Mouse (Mus musculus) kidney, adult 2 months (tissue): ENCODE measurements around the gene Ggt5.

ENCODE experiments used
- CTCF ChIP-seq: fragments of 200-500 bp; conservative IDR thresholded peaks from 2 replicates; pipeline ENCODE4 v1.5.1; 2011; ENCODE audit warnings: low read depth, mild to moderate bottlenecking, control low read depth, low read length, moderate library complexity, mixed read lengths; ENCODE audit not compliant: insufficient read depth, insufficient read length
- POLR2A ChIP-seq: fragments of 200-500 bp; IDR thresholded peaks from one replicate; pipeline ENCODE4 v1.6.1; 2011; ENCODE audit warnings: low read depth, low read length, control low read depth

DNA sequence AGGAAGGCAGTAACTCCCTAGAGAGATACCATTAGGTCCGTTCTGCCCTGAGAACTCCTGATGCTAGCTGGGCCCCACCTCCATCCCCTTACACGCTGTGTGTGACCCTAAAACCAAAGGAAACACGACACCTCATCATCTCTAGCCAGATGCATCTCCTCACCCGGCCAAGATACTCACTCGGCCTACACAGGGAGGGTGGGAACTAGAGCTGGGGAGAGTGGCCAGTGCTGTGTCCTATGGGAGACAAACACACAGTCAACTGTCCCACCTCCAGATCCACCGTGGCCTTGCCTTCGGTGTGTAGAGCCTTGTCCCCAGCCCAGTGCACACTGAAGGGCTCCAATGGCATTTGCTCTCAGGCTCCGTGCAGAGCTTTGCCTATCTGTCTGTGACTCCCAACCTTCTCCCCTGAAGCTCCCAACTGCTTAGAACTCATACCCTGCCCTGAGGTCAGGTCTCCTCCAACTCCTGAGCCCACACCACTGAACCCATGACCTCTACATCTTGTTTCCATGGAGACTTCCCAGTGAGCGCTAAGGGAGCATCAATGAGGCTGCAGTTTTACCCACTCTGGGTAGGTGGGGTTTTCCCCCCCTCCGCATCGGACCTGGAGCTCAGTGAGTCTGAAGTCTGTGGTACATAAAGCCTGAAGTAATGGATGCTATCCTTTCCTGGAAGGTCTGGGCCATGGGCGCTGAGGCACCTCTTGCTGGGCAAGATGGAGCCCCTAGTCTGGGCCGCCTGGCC, 36.3 kb upstream of the Ggt5 start:
- TF ChIP-seq CTCF: no peak
- TF ChIP-seq POLR2A: no peak
